Mouse (Mus musculus): ENCODE data around the gene Ugcg.

GRCm38 (mm10) chr4:59204616-59205015, 15.6 kb downstream of the Ugcg start:
- no peak for TF ChIP-seq CTCF (IDR thresholded peaks at IDR 0.05; ENCODE audit: low read depth)
- no peak for TF ChIP-seq EP300 (IDR thresholded peaks at IDR 0.05; ENCODE audit: low read depth)
